In genomic region chr5:25246473-25246865, GRCm38 (mm10) we compare ENCODE assay signal across 32 mouse cellular contexts. TPM values are rescaled to one million over a fixed set of nuclear protein-coding genes. Genes with fewer than 3 reads are reported as not detected.
DNase-seq lines count a peak whose midpoint lies in the region; ATAC-seq and TF ChIP-seq lines count a peak whose summit lies in the region.
"Had no signal": no experiment of that assay in that cellular context is flagged by ENCODE, and none has a peak within 500 bp of the region (broad histone marks: within the 10 kb centered on the region; RNA-seq: fewer than 3 reads in every experiment).

No protein-coding gene starts in this region.

- H3K4me3 ChIP-seq in kidney, adult 2 months (ENCODE audit: insufficient read depth, low read depth, low read length) = no peak overlapping the region
- no peak overlapping the region for H3K4me3 ChIP-seq in kidney, embryonic 15.5 days (replicated peaks)
- no peak overlapping the region for H3K4me3 ChIP-seq in liver, adult 2 months (ENCODE audit: insufficient read depth, low read depth, low read length)
- no peak overlapping the region for H3K4me3 ChIP-seq in liver, embryonic 11.5 days (ENCODE audit: low read depth, low read length)
- H3K4me3 ChIP-seq: forebrain, embryonic 10.5 days; forebrain, embryonic 13.5 days; heart, embryonic 12.5 days; heart, embryonic 15.5 days; hindbrain, embryonic 10.5 days; hindbrain, embryonic 13.5 days had no signal

- WGBS in kidney, adult 2 months = 27% methylated on average over 1 of the region's 1 CpGs
- 57% methylated on average over 1 of the region's 1 CpGs for WGBS in kidney, embryonic 15.5 days
- WGBS in liver, adult 2 months = 50% methylated on average over 1 of the region's 1 CpGs
- WGBS in liver, embryonic 11.5 days = 76% methylated on average over 1 of the region's 1 CpGs

- no peak overlapping the region for H3K4me2 ChIP-seq in kidney, embryonic 15.5 days
- no peak overlapping the region for H3K4me2 ChIP-seq in liver, embryonic 11.5 days
- H3K4me2 ChIP-seq: forebrain, embryonic 13.5 days; heart, embryonic 12.5 days; heart, embryonic 15.5 days; hindbrain, embryonic 13.5 days had no signal

- no peak for TF ChIP-seq POLR2A in kidney, adult 2 months (IDR thresholded peaks at IDR 0.05; ENCODE audit: low read depth, low read length)
- TF ChIP-seq POLR2A in liver, adult 2 months (IDR thresholded peaks at IDR 0.05; ENCODE audit: extremely low read depth, insufficient read depth, low read length) = no peak

- peak; percentile 75 for DNase-seq in kidney, adult 2 months
- DNase-seq in kidney, postnatal 14 days = no peak
- DNase-seq in kidney, postnatal 25 days = no peak
- DNase-seq in liver, adult 2 months (ENCODE audit: extremely low read depth, low read depth, low spot score) = peak; percentile 31
- DNase-seq in liver, embryonic 11.5 days (ENCODE audit: low spot score) = no peak
- DNase-seq: adrenal gland, postnatal 10 days; adrenal gland, postnatal 36 days; B cell, adult 2 months; cerebellum, adult 18-20 months; cerebellum, adult 9-10 months; cerebellum, postnatal 14 days; gastrocnemius, postnatal 10 days; gastrocnemius, postnatal 36 days; heart, postnatal 10 days; heart, postnatal 36 days had no signal

- H3K27ac ChIP-seq in kidney, adult 2 months (ENCODE audit: insufficient read depth, low read depth, low read length) = peak overlapping the region; percentile 97
- H3K27ac ChIP-seq in kidney, embryonic 15.5 days = peak overlapping the region; percentile 77
- no peak overlapping the region for H3K27ac ChIP-seq in liver, adult 2 months (replicated peaks; ENCODE audit: insufficient read depth, low read depth, low read length)
- no peak overlapping the region for H3K27ac ChIP-seq in liver, embryonic 11.5 days (ENCODE audit: low read depth, low read length)
- H3K27ac ChIP-seq: forebrain, embryonic 10.5 days; forebrain, embryonic 13.5 days; heart, embryonic 15.5 days; hindbrain, embryonic 10.5 days; hindbrain, embryonic 13.5 days had no signal

- peaks cover 12% of the 10 kb centered on the region; the same call in 1 of the 2 replicates for H3K4me1 ChIP-seq in kidney, adult 2 months (ENCODE audit: control insufficient read depth, insufficient read depth, low read length)
- 0 out of 2 replicates have a peak, but pooled peaks cover 7% of the 10 kb centered on the region for H3K4me1 ChIP-seq in kidney, embryonic 15.5 days
- peaks cover 4% of the 10 kb centered on the region for H3K4me1 ChIP-seq in liver, adult 2 months (ENCODE audit: control insufficient read depth, insufficient read depth, low read length)
- no peaks in the 10 kb centered on the region for H3K4me1 ChIP-seq in liver, embryonic 11.5 days (replicated peaks; ENCODE audit: control insufficient read depth, insufficient read depth, low read length)
- H3K4me1 ChIP-seq: forebrain, embryonic 10.5 days; forebrain, embryonic 13.5 days; heart, embryonic 15.5 days; hindbrain, embryonic 10.5 days; hindbrain, embryonic 13.5 days had no signal

- peaks cover 14% of the 10 kb centered on the region for H3K36me3 ChIP-seq in kidney, adult 2 months (ENCODE audit: control insufficient read depth, insufficient read depth, low read length)
- H3K36me3 ChIP-seq in kidney, embryonic 15.5 days = peaks cover 26% of the 10 kb centered on the region
- H3K36me3 ChIP-seq in liver, adult 2 months (ENCODE audit: control insufficient read depth, insufficient read depth, low read length) = peaks cover 5% of the 10 kb centered on the region; the same call in 1 of the 2 replicates
- H3K36me3 ChIP-seq in liver, embryonic 11.5 days (ENCODE audit: control insufficient read depth, insufficient read depth, low read length) = no peaks in the 10 kb centered on the region
- H3K36me3 ChIP-seq: G1E had no signal

- H3K27me3 ChIP-seq in kidney, adult 2 months (replicated peaks; ENCODE audit: control insufficient read depth, insufficient read depth, low read length) = no peaks in the 10 kb centered on the region
- H3K27me3 ChIP-seq in kidney, embryonic 15.5 days = no peaks in the 10 kb centered on the region
- H3K27me3 ChIP-seq in liver, adult 2 months (ENCODE audit: control insufficient read depth, insufficient read depth, low read length) = no peaks in the 10 kb centered on the region
- H3K27me3 ChIP-seq in liver, embryonic 11.5 days (replicated peaks; ENCODE audit: control insufficient read depth, insufficient read depth, low read length) = no peaks in the 10 kb centered on the region
- H3K27me3 ChIP-seq: CH12.LX; forebrain, embryonic 13.5 days; heart, embryonic 12.5 days; heart, embryonic 15.5 days; hindbrain, embryonic 13.5 days; Patski had no signal

- no peak for ATAC-seq in kidney, embryonic 15.5 days (replicated peaks; ENCODE audit: low FRiP score)
- no peak for ATAC-seq in liver, embryonic 11.5 days (replicated peaks; ENCODE audit: low FRiP score)
- ATAC-seq: forebrain, embryonic 13.5 days; forebrain, embryonic 16.5 days; Patski had no signal

- TF ChIP-seq CTCF in kidney, adult 2 months (conservative IDR thresholded peaks at IDR 0.05; ENCODE audit: insufficient read depth, insufficient read length, low read depth, low read length) = no peak
- no peak for TF ChIP-seq CTCF in liver, adult 2 months (IDR thresholded peaks at IDR 0.05; ENCODE audit: low read depth, low read length)

- no peak overlapping the region for H3K9ac ChIP-seq in kidney, embryonic 15.5 days
- no peak overlapping the region for H3K9ac ChIP-seq in liver, adult 2 months (ENCODE audit: low read depth, low read length)
- H3K9ac ChIP-seq in liver, embryonic 11.5 days (ENCODE audit: low read depth, low read length) = no peak overlapping the region
- H3K9ac ChIP-seq: forebrain, embryonic 13.5 days; heart, embryonic 12.5 days; heart, embryonic 15.5 days; hindbrain, embryonic 13.5 days had no signal

- no peaks in the 10 kb centered on the region for H3K9me3 ChIP-seq in kidney, embryonic 15.5 days (replicated peaks)
- H3K9me3 ChIP-seq in liver, embryonic 11.5 days (ENCODE audit: control insufficient read depth, low read length) = no peaks in the 10 kb centered on the region
- H3K9me3 ChIP-seq: forebrain, embryonic 10.5 days; forebrain, embryonic 13.5 days; G1E; heart, embryonic 12.5 days; heart, embryonic 15.5 days; hindbrain, embryonic 10.5 days; hindbrain, embryonic 13.5 days had no signal

- no peaks in the 10 kb centered on the region for H3K79me2 ChIP-seq in liver, adult 2 months (ENCODE audit: control insufficient read depth, insufficient read depth, low read length)

RNA-seq across cellular contexts. Expression of gene E130116L18Rik, which starts 23.5 kb away (rescaled TPM):
- not detected in 2 replicates for polyA plus RNA-seq in kidney, adult 2 months (2012; rRNA removed)
- 1.9 TPM in 1 of 2 replicates, not detected in the other for polyA plus RNA-seq in kidney, embryonic 15.5 days (2015; fragmentation: Nextera tagmentation; extraction: Ambion mirVana)
- total RNA-seq in liver, adult 2 months (2014; rRNA removed) = not detected in 2 replicates
- polyA plus RNA-seq in liver, adult 2 months (2012; rRNA removed) = not detected in 2 replicates
- polyA plus RNA-seq in liver, embryonic 11.5 days (2014; fragmentation: Nextera tagmentation; extraction: Ambion mirVana) = not detected in 2 replicates
- total RNA-seq: adrenal gland, adult 18-20 months; adrenal gland, postnatal 10 days; adrenal gland, postnatal 36 days; CH12.LX; G1E; gastrocnemius, adult 18-20 months; gastrocnemius, postnatal 10 days; gastrocnemius, postnatal 36 days; granulocyte monocyte progenitor cell, adult 5-6 weeks; heart, adult 8-10 months; heart, postnatal 10 days; heart, postnatal 36 days had no signal
- polyA plus RNA-seq: embryonic facial prominence, embryonic 11.5 days; embryonic facial prominence, embryonic 14.5 days; forebrain, embryonic 10.5 days; forebrain, embryonic 13.5 days; forebrain, embryonic 16.5 days; G1E; heart, embryonic 12.5 days; heart, embryonic 15.5 days; hindbrain, embryonic 10.5 days; hindbrain, embryonic 13.5 days had no signal

RNA-seq across cellular contexts. Expression of gene Galnt11, which starts 24.8 kb away (rescaled TPM):
- polyA plus RNA-seq in kidney, adult 2 months (2012; rRNA removed) = 387 and 392 TPM in 2 replicates
- polyA plus RNA-seq in kidney, embryonic 15.5 days (2015; fragmentation: Nextera tagmentation; extraction: Ambion mirVana) = 69.8 and 71.3 TPM in 2 replicates
- total RNA-seq in liver, adult 2 months (2014; rRNA removed) = 13.4 and 16.2 TPM in 2 replicates
- polyA plus RNA-seq in liver, adult 2 months (2012; rRNA removed) = 7.0 and 8.5 TPM in 2 replicates
- 14.9 and 15.4 TPM in 2 replicates for polyA plus RNA-seq in liver, embryonic 11.5 days (2014; fragmentation: Nextera tagmentation; extraction: Ambion mirVana)
- polyA plus RNA-seq: G1E had no signal

Comparison
In these comparisons a context has a peak if more than half of its experiments do, and no peak if none do; other contexts are left out.
1. DNase-seq: peak in kidney, adult 2 months (single experiment) and liver, adult 2 months (single experiment); none in kidney, postnatal 14 days (single experiment), kidney, postnatal 25 days (0 of 2) and liver, embryonic 11.5 days (single experiment).
2. H3K27ac ChIP-seq: peak in kidney, adult 2 months (single experiment) and kidney, embryonic 15.5 days (single experiment); none in liver, adult 2 months (single experiment) and liver, embryonic 11.5 days (single experiment).